Mouse (Mus musculus) lung, postnatal 0 days (tissue): ENCODE results near the gene Lig4.

Source experiments
- CTCF ChIP-seq: IDR thresholded peaks from 2 replicates; pipeline ENCODE4 v1.5.1; 2016; ENCODE audit warnings: antibody characterized with exemption, mild to moderate bottlenecking
- EP300 ChIP-seq: IDR thresholded peaks from 2 replicates; pipeline ENCODE4 v1.6.1; 2016; ENCODE audit warnings: antibody characterized with exemption, mild to moderate bottlenecking, control low read depth

- TF ChIP-seq CTCF (no peak), EP300 (no peak)
These were observed 5.6 kb downstream of the Lig4 start for GRCm38 (mm10) chr8:9971866-9972265.
